Mouse (Mus musculus): ENCODE measurements around the gene Dgki. TPM values are rescaled to one million over a fixed set of nuclear protein-coding genes. Genes with fewer than 3 reads are reported as not detected.

Gene Dgki
- total and polyA plus RNA-seq, 3 experiments, result 4.4 to 8.7 (median 7.7) TPM

DNA sequence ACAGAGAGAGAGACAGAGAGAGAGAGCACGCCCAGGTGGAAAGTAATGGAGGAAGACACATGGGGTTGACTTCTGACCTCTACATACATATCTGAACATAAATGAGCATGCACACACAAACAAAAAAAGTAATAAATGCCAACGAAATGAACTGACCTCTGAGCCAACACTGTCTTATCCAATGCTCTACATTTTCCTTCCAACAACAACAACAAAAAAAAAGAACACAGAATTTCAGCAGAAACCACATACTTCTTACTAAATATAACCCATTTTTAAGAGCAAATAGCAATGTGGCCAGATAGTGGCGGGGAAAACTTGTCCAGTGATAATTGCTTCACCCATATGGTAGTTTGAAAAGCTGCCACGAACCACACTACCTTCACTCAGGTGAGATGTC, 255.2 kb downstream of the Dgki start:
- no peaks in the 10 kb centered on the region for H3K27me3 ChIP-seq (replicated peaks)
- dilution Hi-C loops (cut with MboI; ENCODE audit: extremely low pct_ligation_motif_present, extremely low pct_unique_long_range_greater_than_20kb, low sequenced_read_pairs) (no loop called here), in situ Hi-C loops (cut with MboI; ENCODE audit: low pct_ligation_motif_present, low pct_unique_long_range_greater_than_20kb, low sequenced_read_pairs) (no loop called here)
- H3K4me3 ChIP-seq (replicated peaks in 1 of 3; ENCODE audit: low read depth in 2 of 3, low read length in 2 of 3, poor library complexity in 1 of 3), result no peak overlapping the region
- no peaks in the 10 kb centered on the region; the same call in 1 of the 2 replicates for H3K79me2 ChIP-seq (replicated peaks; ENCODE audit: control insufficient read depth, extremely low read depth, insufficient read depth, poor library complexity, severe bottlenecking)
- TF ChIP-seq ZC3H11A (IDR thresholded peaks at IDR 0.05; ENCODE audit: low read depth, low read length), result no peak
- no peak for TF ChIP-seq ZKSCAN1 (IDR thresholded peaks at IDR 0.05; ENCODE audit: borderline replicate concordance, low read depth, low read length)
- TF ChIP-seq BHLHE40 (IDR thresholded peaks at IDR 0.05; ENCODE audit: low read depth, low read length), result no peak
- TF ChIP-seq USF2 (conservative IDR thresholded peaks at IDR 0.05; ENCODE audit: low read depth, low read length), result no peak
- peaks cover 16 to 54% of the 10 kb centered on the region in 2 experiments for H3K4me1 ChIP-seq (ENCODE audit: control insufficient read depth in 1 of 2, insufficient read depth in 2 of 2)
- H3K9me3 ChIP-seq (replicated peaks; ENCODE audit: low read length), result no peaks in the 10 kb centered on the region
- 0 out of 2 replicates have a peak overlapping the region, but pooled peaks have one; percentile 39 for H3K4me2 ChIP-seq (ENCODE audit: insufficient read depth, low read depth, poor library complexity, severe bottlenecking)
- H3K36me3 ChIP-seq (replicated peaks in 1 of 2; ENCODE audit: control insufficient read depth in 1 of 2, insufficient read depth in 1 of 2, low read length in 1 of 2), result peaks cover 9 to 26% of the 10 kb centered on the region in 2 experiments
- no peak overlapping the region for H3K27ac ChIP-seq (ENCODE audit: insufficient read depth, low read depth)
- no peak for DNase-seq (ENCODE audit: extremely low read depth)
- H3K9ac ChIP-seq (ENCODE audit: insufficient read depth, low read depth), result no peak overlapping the region

DNA sequence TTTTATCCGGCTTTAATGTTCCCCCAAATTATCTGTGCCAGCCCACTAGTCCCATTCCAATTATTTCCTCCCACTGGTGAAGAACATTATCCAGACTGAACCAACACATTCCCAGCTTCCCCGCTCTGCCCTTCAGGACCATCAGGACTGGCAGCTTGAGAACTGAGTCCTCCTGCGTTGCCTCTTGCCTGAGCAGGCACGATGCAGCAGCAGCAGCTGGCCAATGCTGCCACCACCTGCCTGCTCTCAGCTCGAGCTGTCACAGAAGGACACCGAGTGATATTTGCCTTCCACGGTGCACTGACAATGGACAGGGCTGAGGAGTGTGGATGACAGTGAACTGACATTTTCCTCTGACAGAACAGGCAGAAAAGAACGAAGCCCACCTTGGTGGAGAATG, 261.5 kb downstream of the Dgki start:
- Histone ChIP-seq H3K27me3 (replicated peaks) (no peaks in the 10 kb centered on the region), H3K4me3 (replicated peaks in 1 of 3; ENCODE audit: low read depth in 2 of 3, low read length in 2 of 3, poor library complexity in 1 of 3) (no peak overlapping the region), H3K4me1 (ENCODE audit: control insufficient read depth in 1 of 2, insufficient read depth in 2 of 2) (peaks cover 7 to 34% of the 10 kb centered on the region in 2 experiments), H3K79me2 (replicated peaks; ENCODE audit: control insufficient read depth, extremely low read depth, insufficient read depth, poor library complexity, severe bottlenecking) (no peaks in the 10 kb centered on the region), H3K9me3 (replicated peaks; ENCODE audit: low read length) (no peaks in the 10 kb centered on the region), H3K4me2 (ENCODE audit: insufficient read depth, low read depth, poor library complexity, severe bottlenecking) (no peak overlapping the region), H3K36me3 (replicated peaks in 1 of 2; ENCODE audit: control insufficient read depth in 1 of 2, insufficient read depth in 1 of 2, low read length in 1 of 2) (peaks cover 19 to 53% of the 10 kb centered on the region in 2 experiments), H3K27ac (ENCODE audit: insufficient read depth, low read depth) (no peak overlapping the region), H3K9ac (ENCODE audit: insufficient read depth, low read depth) (no peak overlapping the region)
- no peak for DNase-seq (ENCODE audit: extremely low read depth)
- in situ Hi-C loops (cut with MboI; ENCODE audit: low pct_ligation_motif_present, low pct_unique_long_range_greater_than_20kb, low sequenced_read_pairs), result loop anchor here (10.0 kb wide), 1 partner anchor 344 kb away; no protein-coding TSS in a partner anchor
- TF ChIP-seq POLR2A (IDR thresholded peaks at IDR 0.05; ENCODE audit: low read depth, low read length) (no peak), ZC3H11A (IDR thresholded peaks at IDR 0.05; ENCODE audit: low read depth, low read length) (no peak), UBTF (IDR thresholded peaks at IDR 0.05; ENCODE audit: low read depth, low read length) (no peak), USF1 (IDR thresholded peaks at IDR 0.05; ENCODE audit: low read depth, low read length) (no peak)
- dilution Hi-C loops (cut with MboI; ENCODE audit: extremely low pct_ligation_motif_present, extremely low pct_unique_long_range_greater_than_20kb, low sequenced_read_pairs), result no loop called here

DNA sequence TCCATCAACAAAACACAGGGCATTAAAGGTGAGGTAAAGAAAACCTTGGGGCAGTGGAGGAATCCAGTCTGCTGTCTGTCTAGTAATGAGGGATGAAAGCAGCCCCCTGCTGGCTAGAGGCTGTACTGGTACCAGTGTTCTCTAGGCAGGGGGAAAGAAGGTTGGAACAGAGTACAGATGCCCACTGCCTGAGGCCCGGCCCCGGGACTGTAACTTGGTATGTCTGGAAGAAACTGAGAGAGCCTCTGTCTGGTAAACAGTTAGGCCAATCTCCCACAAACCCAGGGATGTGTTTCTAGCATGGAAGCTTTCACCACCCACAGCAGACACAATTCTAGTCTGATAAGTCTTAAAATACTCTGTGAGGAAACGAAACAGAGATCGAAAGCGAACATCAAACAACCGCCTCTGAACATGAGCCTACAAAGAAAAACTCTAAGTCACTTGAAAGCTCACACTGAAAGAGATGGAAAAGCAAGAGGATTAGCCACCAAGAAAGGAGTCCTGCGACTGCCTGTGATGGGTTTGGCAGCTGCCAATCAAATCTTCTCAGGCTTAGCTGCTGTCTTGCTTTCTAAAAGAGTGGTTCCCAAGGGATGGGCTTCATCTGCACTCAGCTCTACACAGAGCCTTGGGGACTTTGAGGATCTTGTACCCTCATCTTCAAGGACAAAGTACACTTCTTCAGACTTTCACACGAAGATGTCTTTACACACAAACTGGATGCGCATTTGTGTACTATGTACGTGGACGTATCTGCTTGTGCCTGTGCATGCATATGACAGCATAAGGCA, 262.7 kb downstream of the Dgki start:
- H3K4me3 ChIP-seq (replicated peaks in 1 of 3; ENCODE audit: low read depth in 2 of 3, low read length in 2 of 3, poor library complexity in 1 of 3), result peak overlapping the region in 1 of 3 experiments; percentile 3
- H3K4me2 ChIP-seq (ENCODE audit: insufficient read depth, low read depth, poor library complexity, severe bottlenecking), result peak overlapping the region; percentile 74
- in situ Hi-C loops (cut with MboI; ENCODE audit: low pct_ligation_motif_present, low pct_unique_long_range_greater_than_20kb, low sequenced_read_pairs), result loop anchor here (10.0 kb wide), 1 partner anchor 343 kb away; no protein-coding TSS in a partner anchor
- H3K79me2 ChIP-seq (replicated peaks; ENCODE audit: control insufficient read depth, extremely low read depth, insufficient read depth, poor library complexity, severe bottlenecking), result no peaks in the 10 kb centered on the region
- no peaks in the 10 kb centered on the region for H3K27me3 ChIP-seq (replicated peaks)
- H3K36me3 ChIP-seq (replicated peaks in 1 of 2; ENCODE audit: control insufficient read depth in 1 of 2, insufficient read depth in 1 of 2, low read length in 1 of 2), result peaks cover 25 to 59% of the 10 kb centered on the region in 2 experiments
- no peak overlapping the region for H3K9ac ChIP-seq (ENCODE audit: insufficient read depth, low read depth)
- H3K9me3 ChIP-seq (replicated peaks; ENCODE audit: low read length), result no peaks in the 10 kb centered on the region
- no peak for DNase-seq (ENCODE audit: extremely low read depth)
- peaks cover 7 to 23% of the 10 kb centered on the region in 2 experiments for H3K4me1 ChIP-seq (ENCODE audit: control insufficient read depth in 1 of 2, insufficient read depth in 2 of 2)
- no peak for TF ChIP-seq E2F4 (IDR thresholded peaks at IDR 0.05; ENCODE audit: insufficient replicate concordance, low read depth, low read length)
- TF ChIP-seq PAX5 (IDR thresholded peaks at IDR 0.05; ENCODE audit: low read length), result no peak
- no peak for TF ChIP-seq JUND (conservative IDR thresholded peaks at IDR 0.05; ENCODE audit: low read depth, low read length)
- TF ChIP-seq NRF1 (IDR thresholded peaks at IDR 0.05; ENCODE audit: low read depth, low read length), result no peak
- TF ChIP-seq RCOR1 (conservative IDR thresholded peaks at IDR 0.05; ENCODE audit: low read depth, low read length), result no peak
- TF ChIP-seq MAX (IDR thresholded peaks at IDR 0.05; ENCODE audit: low read length), result no peak
- peak; percentile 59 for TF ChIP-seq SMC3 (IDR thresholded peaks at IDR 0.05; ENCODE audit: low read depth, low read length)
- no peak for TF ChIP-seq KAT2A (IDR thresholded peaks at IDR 0.05; ENCODE audit: insufficient replicate concordance, low read length)
- TF ChIP-seq IRF4 (IDR thresholded peaks at IDR 0.05; ENCODE audit: low read depth, low read length), result peak; percentile 54; the same call in 1 of the 2 replicates
- TF ChIP-seq RAD21 (IDR thresholded peaks at IDR 0.05; ENCODE audit: low read depth, low read length), result peak; percentile 32
- TF ChIP-seq MYC (IDR thresholded peaks at IDR 0.05; ENCODE audit: low read depth, low read length), result no peak
- no peak for TF ChIP-seq MEF2A (IDR thresholded peaks at IDR 0.05; ENCODE audit: borderline replicate concordance, low read depth, low read length)
- TF ChIP-seq POLR2AphosphoS2 (IDR thresholded peaks at IDR 0.05; ENCODE audit: low read depth, low read length), result no peak
- peak; percentile 32 to 78 for TF ChIP-seq CTCF (conservative IDR thresholded peaks at IDR 0.05 in 1 of 2, IDR thresholded peaks at IDR 0.05 in 1 of 2; ENCODE audit: low read depth in 2 of 2, low read length in 2 of 2)
- no peak for TF ChIP-seq GABPA (IDR thresholded peaks at IDR 0.05; ENCODE audit: insufficient replicate concordance, low read depth, low read length)
- TF ChIP-seq USF1 (IDR thresholded peaks at IDR 0.05; ENCODE audit: low read depth, low read length), result no peak
- 0 out of 2 replicates have a peak overlapping the region, but pooled peaks have one; percentile 3 for H3K27ac ChIP-seq (ENCODE audit: insufficient read depth, low read depth)
- dilution Hi-C loops (cut with MboI; ENCODE audit: extremely low pct_ligation_motif_present, extremely low pct_unique_long_range_greater_than_20kb, low sequenced_read_pairs), result no loop called here

All from CH12.LX (cell line).